Mouse (Mus musculus) embryonic facial prominence, embryonic 14.5 days (tissue): ENCODE measurements at regions not wholly inside any gene's neighbourhood (a gene's known extent, or its start where the extent isn't known, plus 50 kb on each side); places are given as distances from the start of the nearest gene placed in this dataset.

ENCODE experiments used
- ATAC-seq: fragments of 200-750 bp; cut with Nextera tagmentation; 2 replicates; pipeline ENCODE4 v1.8.0; 2017; ENCODE audit warnings: low read depth, moderate number of reproducible peaks, moderate TSS enrichment
- DNase-seq: peaks from one replicate; pipeline ENCODE4 v3.0.0-alpha.2; 2015; ENCODE audit warnings: low spot score
- H3K27ac ChIP-seq: fragments of 300-500 bp; sonication (generic); replicated peaks from 2 replicates; pipeline ENCODE4 v1.5.1; 2014; ENCODE audit warnings: low read depth, mild to moderate bottlenecking, low read length, moderate library complexity
- H3K27me3 ChIP-seq: fragments of 300-500 bp; sonication (generic); replicated peaks from 2 replicates; pipeline ENCODE4 v1.6.1; 2014; ENCODE audit warnings: low read length; ENCODE audit not compliant: control insufficient read depth, insufficient read depth
- H3K36me3 ChIP-seq: fragments of 300-500 bp; sonication (generic); 2 replicates; pipeline ENCODE4 v1.6.1; 2014; ENCODE audit warnings: low read length, mixed read lengths; ENCODE audit not compliant: control insufficient read depth, insufficient read depth
- H3K4me1 ChIP-seq: fragments of 300-500 bp; sonication (generic); 2 replicates; pipeline ENCODE4 v1.6.1; 2014; ENCODE audit warnings: antibody characterized with exemption, low read length; ENCODE audit not compliant: control insufficient read depth, insufficient read depth
- H3K4me2 ChIP-seq: fragments of 300-500 bp; sonication (generic); 2 replicates; pipeline ENCODE4 v1.6.1; 2014; ENCODE audit warnings: low read depth, mild to moderate bottlenecking, low read length, moderate library complexity, mixed read lengths
- H3K4me3 ChIP-seq: fragments of 300-500 bp; sonication (generic); 2 replicates; pipeline ENCODE4 v1.5.1; 2014; ENCODE audit warnings: low read depth, mild to moderate bottlenecking, low read length
- H3K9ac ChIP-seq: fragments of 300-500 bp; sonication (generic); 2 replicates; pipeline ENCODE4 v1.6.1; 2014; ENCODE audit warnings: low read depth, mild to moderate bottlenecking, low read length, moderate library complexity, mixed read lengths
- H3K9me3 ChIP-seq: fragments of 300-500 bp; sonication (generic); 2 replicates; pipeline ENCODE4 v1.6.1; 2016; ENCODE audit warnings: low read length; ENCODE audit not compliant: control insufficient read depth
- WGBS: fragments of 180-500 bp; shearing (Covaris S2); extraction: QIAGEN DNeasy Blood & Tissue Kit; methylation state at CpG from one replicate; pipeline ENCODE4 v1.1.7; 2014; 5-methylcytosine and 5-hydroxymethylcytosine counted together

- no peak overlapping the region for H3K27ac ChIP-seq
- ATAC-seq (no peak), DNase-seq (no peak)
- no peak overlapping the region for H3K9ac ChIP-seq
- H3K9me3 ChIP-seq: no peaks in the 10 kb centered on the region
- WGBS: 82% methylated on average over 3 of the region's 3 CpGs
- H3K4me1 ChIP-seq: no peaks in the 10 kb centered on the region
- H3K4me2 ChIP-seq: no peak overlapping the region
- H3K27me3 ChIP-seq: no peaks in the 10 kb centered on the region
- peaks cover 7% of the 10 kb centered on the region for H3K36me3 ChIP-seq
- H3K4me3 ChIP-seq: no peak overlapping the region
Observed at GRCm38 (mm10) chr16:77471868-77472267, 130.0 kb downstream of the Gm11146 start.

GRCm38 (mm10) chr16:77469903-77470302 lies 132.0 kb downstream of the Gm11146 start:
- H3K9me3 ChIP-seq: no peaks in the 10 kb centered on the region
- H3K4me3 ChIP-seq: no peak overlapping the region
- peaks cover 7% of the 10 kb centered on the region for H3K36me3 ChIP-seq
- no peak overlapping the region for H3K9ac ChIP-seq
- no peak overlapping the region for H3K4me2 ChIP-seq
- no peaks in the 10 kb centered on the region for H3K4me1 ChIP-seq
- ATAC-seq: no peak
- H3K27me3 ChIP-seq: no peaks in the 10 kb centered on the region
- WGBS: 88% methylated on average over 4 of the region's 4 CpGs
- DNase-seq: no peak
- no peak overlapping the region for H3K27ac ChIP-seq

DNA sequence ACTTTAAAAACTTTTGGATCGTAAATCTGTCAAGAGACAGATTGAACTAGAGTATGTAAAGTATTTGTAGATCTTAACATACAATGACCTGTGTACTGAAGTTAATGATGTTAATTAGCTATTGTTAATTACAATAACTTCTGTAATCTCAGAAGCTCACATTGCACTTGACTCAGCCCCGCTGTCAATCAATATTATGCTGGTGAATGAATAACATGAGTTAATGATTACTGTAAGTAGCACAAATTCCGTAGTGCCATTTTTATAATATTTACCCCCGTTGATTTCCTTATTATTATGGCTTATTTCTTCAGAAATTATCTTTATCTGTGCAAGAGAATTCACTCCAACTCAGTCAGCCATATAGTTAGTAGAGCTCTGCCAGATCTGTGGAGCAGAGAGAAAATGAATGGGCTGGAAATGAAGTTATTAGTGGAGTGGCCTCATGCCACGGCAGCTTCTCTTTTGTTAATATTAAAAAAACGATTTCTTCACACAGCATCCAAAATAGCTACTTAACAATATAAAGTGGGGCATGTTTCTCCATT lies 132.5 kb downstream of the Gm11146 start:
- Histone ChIP-seq H3K36me3 (peaks cover 7% of the 10 kb centered on the region), H3K9me3 (no peaks in the 10 kb centered on the region), H3K4me2 (no peak overlapping the region), H3K27me3 (no peaks in the 10 kb centered on the region), H3K4me3 (no peak overlapping the region), H3K9ac (no peak overlapping the region), H3K27ac (no peak overlapping the region), H3K4me1 (no peaks in the 10 kb centered on the region)
- ATAC-seq (no peak), DNase-seq (no peak)
- WGBS: 83% methylated on average over 6 of the region's 6 CpGs

- Histone ChIP-seq H3K4me2 (no peak overlapping the region), H3K4me3 (no peak overlapping the region), H3K4me1 (no peaks in the 10 kb centered on the region), H3K9me3 (no peaks in the 10 kb centered on the region), H3K27me3 (no peaks in the 10 kb centered on the region), H3K36me3 (peaks cover 6% of the 10 kb centered on the region), H3K27ac (no peak overlapping the region), H3K9ac (no peak overlapping the region)
- DNase-seq (no peak), ATAC-seq (no peak)
- 89% methylated on average over 12 of the region's 12 CpGs for WGBS
Observed at GRCm38 (mm10) chr16:77467216-77467615, 134.7 kb downstream of the Gm11146 start.

DNA sequence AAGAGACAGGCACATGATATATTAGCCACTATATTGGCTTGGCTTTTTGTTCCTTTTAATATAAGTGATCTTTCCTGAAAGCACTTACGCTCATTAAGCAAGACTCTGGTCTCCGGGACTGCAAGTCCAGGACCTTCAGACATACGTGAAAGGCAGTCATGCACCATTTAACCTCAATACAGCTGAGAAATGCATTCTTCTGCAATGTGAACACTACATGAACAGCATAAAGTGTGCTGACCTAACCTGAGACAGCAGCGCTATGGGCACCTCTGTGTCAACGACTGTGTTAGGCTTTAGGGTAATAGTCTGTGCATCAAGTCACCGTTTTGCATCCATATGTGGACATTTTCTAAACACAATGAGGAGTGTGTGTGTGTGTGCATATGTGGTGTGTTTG lies 137.3 kb downstream of the Gm11146 start:
- Histone ChIP-seq H3K9me3 (no peaks in the 10 kb centered on the region), H3K9ac (no peak overlapping the region), H3K27ac (no peak overlapping the region), H3K4me2 (no peak overlapping the region), H3K36me3 (0 out of 2 replicates have a peak, but pooled peaks cover 3% of the 10 kb centered on the region), H3K4me3 (no peak overlapping the region), H3K4me1 (no peaks in the 10 kb centered on the region), H3K27me3 (no peaks in the 10 kb centered on the region)
- ATAC-seq (no peak), DNase-seq (no peak)
- WGBS: 77% methylated on average over 6 of the region's 6 CpGs

- H3K27ac ChIP-seq: no peak overlapping the region
- DNase-seq (no peak), ATAC-seq (no peak)
- no peak overlapping the region for H3K4me2 ChIP-seq
- H3K9me3 ChIP-seq: no peaks in the 10 kb centered on the region
- no peak overlapping the region for H3K4me3 ChIP-seq
- no peaks in the 10 kb centered on the region for H3K36me3 ChIP-seq
- no peaks in the 10 kb centered on the region for H3K4me1 ChIP-seq
- 78% methylated on average over 3 of the region's 3 CpGs for WGBS
- H3K9ac ChIP-seq: no peak overlapping the region
- no peaks in the 10 kb centered on the region for H3K27me3 ChIP-seq
Observed at GRCm38 (mm10) chr16:77461922-77462321, 140.0 kb downstream of the Gm11146 start.

- H3K27me3 ChIP-seq: no peaks in the 10 kb centered on the region
- H3K4me2 ChIP-seq: no peak overlapping the region
- no peak overlapping the region for H3K4me3 ChIP-seq
- H3K9ac ChIP-seq: no peak overlapping the region
- ATAC-seq (peak; percentile 33; the same call in 1 of the 2 replicates), DNase-seq (no peak)
- no peaks in the 10 kb centered on the region for H3K36me3 ChIP-seq
- WGBS: 79% methylated on average over 1 of the region's 1 CpGs
- no peak overlapping the region for H3K27ac ChIP-seq
- no peaks in the 10 kb centered on the region for H3K4me1 ChIP-seq
- H3K9me3 ChIP-seq: no peaks in the 10 kb centered on the region
Observed at GRCm38 (mm10) chr16:77461459-77461858, 140.4 kb downstream of the Gm11146 start.

DNA sequence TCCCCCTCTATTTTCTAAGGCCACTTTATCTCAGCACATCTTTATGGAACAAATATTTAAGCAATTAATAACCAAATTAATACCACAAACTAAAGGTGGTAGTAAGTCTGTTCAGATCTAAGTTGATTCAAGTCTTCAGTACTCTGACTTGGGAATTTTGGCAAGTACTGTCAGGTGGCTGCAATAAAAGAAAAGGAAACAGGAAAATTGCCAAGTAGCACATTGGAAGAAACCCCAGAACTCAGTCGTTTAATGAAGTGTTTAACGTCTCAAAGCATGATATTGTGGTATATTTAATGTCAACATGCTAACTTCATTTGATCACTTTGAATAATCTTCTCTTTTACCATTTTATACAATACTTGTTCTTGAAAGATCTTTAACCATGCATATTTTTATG lies 142.2 kb downstream of the Gm11146 start:
- Histone ChIP-seq H3K27ac (no peak overlapping the region), H3K4me2 (no peak overlapping the region), H3K4me1 (no peaks in the 10 kb centered on the region), H3K36me3 (no peaks in the 10 kb centered on the region), H3K4me3 (no peak overlapping the region), H3K27me3 (no peaks in the 10 kb centered on the region), H3K9me3 (no peaks in the 10 kb centered on the region), H3K9ac (no peak overlapping the region)
- ATAC-seq: no peak
- WGBS: 61% methylated on average over 2 of the region's 2 CpGs
- no peak for DNase-seq

- Histone ChIP-seq H3K9me3 (no peaks in the 10 kb centered on the region), H3K4me3 (no peak overlapping the region), H3K9ac (no peak overlapping the region), H3K36me3 (no peaks in the 10 kb centered on the region), H3K4me2 (no peak overlapping the region), H3K27me3 (no peaks in the 10 kb centered on the region), H3K27ac (no peak overlapping the region), H3K4me1 (0 out of 2 replicates have a peak, but pooled peaks cover 4% of the 10 kb centered on the region)
- DNase-seq (no peak), ATAC-seq (no peak)
- WGBS: 93% methylated on average over 6 of the region's 6 CpGs
Observed at GRCm38 (mm10) chr16:77444647-77445046, 157.2 kb downstream of the Gm11146 start.
